Mouse (Mus musculus) olfactory bulb, adult 2 months (tissue): ENCODE measurements around the gene Mbd4.

Experiments used
- CTCF ChIP-seq: fragments of 200-500 bp; IDR thresholded peaks from 2 replicates; pipeline ENCODE4 v1.5.1; 2012; ENCODE audit warnings: low read depth, mild to moderate bottlenecking, low read length, moderate library complexity; ENCODE audit not compliant: insufficient read depth
- POLR2A ChIP-seq: fragments of 200-500 bp; IDR thresholded peaks from 2 replicates; pipeline ENCODE4 v1.6.1; 2012; ENCODE audit warnings: mild to moderate bottlenecking, low read depth, low read length, moderate library complexity; ENCODE audit not compliant: insufficient read depth

DNA sequence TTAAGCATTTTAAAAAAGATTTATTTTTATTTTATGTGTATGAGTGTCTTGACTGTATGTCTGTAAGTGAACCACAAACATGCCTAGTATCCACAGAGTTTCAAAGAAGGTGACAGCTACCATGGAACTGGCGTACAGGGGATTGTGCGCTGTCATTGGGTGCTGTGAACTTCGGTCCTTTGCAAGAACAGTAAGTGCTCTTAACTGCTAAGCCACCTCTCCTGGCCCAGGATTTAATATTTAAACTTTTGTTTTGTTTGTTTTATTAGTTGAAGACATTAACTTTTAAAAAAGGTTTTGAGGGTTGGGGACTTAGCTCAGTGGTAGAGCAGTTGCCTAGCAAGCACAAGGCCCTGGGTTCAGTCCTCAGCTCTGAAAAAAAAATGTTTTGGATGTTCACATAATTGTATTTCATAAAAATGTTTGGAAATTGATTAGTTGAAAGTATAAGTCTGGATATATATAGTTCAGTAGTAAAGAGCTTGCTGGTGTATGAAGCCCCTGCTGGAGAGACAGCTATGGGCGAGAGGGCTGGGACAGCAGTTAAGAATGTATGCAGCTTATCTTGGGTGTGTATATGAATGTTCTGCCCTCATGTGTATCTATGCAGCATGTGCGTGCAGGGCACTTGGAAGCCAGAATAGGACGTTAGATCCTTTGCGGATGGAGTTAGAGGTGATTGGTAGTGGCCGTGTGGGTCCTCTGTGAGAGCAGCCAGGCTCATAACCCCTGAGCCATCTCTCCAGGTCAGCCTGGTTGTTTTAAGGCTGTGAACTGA, 31.8 kb downstream of the Mbd4 start:
- no peak for TF ChIP-seq POLR2A
- TF ChIP-seq CTCF: no peak
